Mouse (Mus musculus) heart, embryonic 11.5 days (tissue): Measurements from ENCODE around the gene Col6a5. TPM values are rescaled to one million over a fixed set of nuclear protein-coding genes. Genes with fewer than 3 reads are reported as not detected.

Experiments used
- ATAC-seq: fragments of 200-750 bp; cut with Nextera tagmentation; replicated peaks from 2 replicates; pipeline ENCODE4 v1.8.0; 2017; ENCODE audit warnings: moderate library complexity; ENCODE audit not compliant: insufficient number of reproducible peaks, low FRiP score, low TSS enrichment
- H3K27ac ChIP-seq: fragments of 300-500 bp; sonication (generic); 2 replicates; pipeline ENCODE4 v1.5.1; 2014; ENCODE audit warnings: mild to moderate bottlenecking, low read depth, low read length
- H3K27me3 ChIP-seq: fragments of 300-500 bp; sonication (generic); 2 replicates; pipeline ENCODE4 v1.6.1; 2014; ENCODE audit warnings: mild to moderate bottlenecking, low read length, mixed read lengths; ENCODE audit not compliant: control insufficient read depth, insufficient read depth
- H3K36me3 ChIP-seq: fragments of 300-500 bp; sonication (generic); 2 replicates; pipeline ENCODE4 v1.6.1; 2014; ENCODE audit warnings: mild to moderate bottlenecking, low read length, moderate library complexity, mixed read lengths; ENCODE audit not compliant: control insufficient read depth, insufficient read depth
- H3K4me1 ChIP-seq: fragments of 300-500 bp; sonication (generic); 2 replicates; pipeline ENCODE4 v1.6.1; 2014; ENCODE audit warnings: low read length; ENCODE audit not compliant: control insufficient read depth, insufficient read depth
- H3K4me2 ChIP-seq: fragments of 300-500 bp; sonication (generic); 2 replicates; pipeline ENCODE4 v1.6.1; 2014; ENCODE audit warnings: mild to moderate bottlenecking, moderate library complexity
- H3K4me3 ChIP-seq: fragments of 300-500 bp; sonication (generic); 2 replicates; pipeline ENCODE4 v1.5.1; 2014; ENCODE audit warnings: low read depth, low read length
- H3K9ac ChIP-seq: fragments of 300-500 bp; sonication (generic); 2 replicates; pipeline ENCODE4 v1.6.1; 2014; ENCODE audit warnings: mild to moderate bottlenecking, low read depth, low read length, moderate library complexity
- H3K9me3 ChIP-seq: fragments of 300-500 bp; sonication (generic); replicated peaks from 2 replicates; pipeline ENCODE4 v1.6.1; 2016; ENCODE audit warnings: low read length; ENCODE audit not compliant: control insufficient read depth
- WGBS: fragments of 180-500 bp; shearing (Covaris S2); extraction: QIAGEN DNeasy Blood & Tissue Kit; methylation state at CpG from one replicate; pipeline ENCODE4 v1.1.7; 2014; ENCODE audit not compliant: insufficient replicate concordance; 5-methylcytosine and 5-hydroxymethylcytosine counted together
- polyA plus RNA-seq: library from polyadenylated mRNA; unstranded; fragments of >200 nt; fragmentation: Nextera tagmentation; extraction: Ambion mirVana; gene quantifications from 2 replicates; pipeline ENCODE4 v1.2.1, GENCODE M21; 2014

The Col6a5 gene
- polyA plus RNA-seq, 1 experiment from 2014 or later = not detected

DNA sequence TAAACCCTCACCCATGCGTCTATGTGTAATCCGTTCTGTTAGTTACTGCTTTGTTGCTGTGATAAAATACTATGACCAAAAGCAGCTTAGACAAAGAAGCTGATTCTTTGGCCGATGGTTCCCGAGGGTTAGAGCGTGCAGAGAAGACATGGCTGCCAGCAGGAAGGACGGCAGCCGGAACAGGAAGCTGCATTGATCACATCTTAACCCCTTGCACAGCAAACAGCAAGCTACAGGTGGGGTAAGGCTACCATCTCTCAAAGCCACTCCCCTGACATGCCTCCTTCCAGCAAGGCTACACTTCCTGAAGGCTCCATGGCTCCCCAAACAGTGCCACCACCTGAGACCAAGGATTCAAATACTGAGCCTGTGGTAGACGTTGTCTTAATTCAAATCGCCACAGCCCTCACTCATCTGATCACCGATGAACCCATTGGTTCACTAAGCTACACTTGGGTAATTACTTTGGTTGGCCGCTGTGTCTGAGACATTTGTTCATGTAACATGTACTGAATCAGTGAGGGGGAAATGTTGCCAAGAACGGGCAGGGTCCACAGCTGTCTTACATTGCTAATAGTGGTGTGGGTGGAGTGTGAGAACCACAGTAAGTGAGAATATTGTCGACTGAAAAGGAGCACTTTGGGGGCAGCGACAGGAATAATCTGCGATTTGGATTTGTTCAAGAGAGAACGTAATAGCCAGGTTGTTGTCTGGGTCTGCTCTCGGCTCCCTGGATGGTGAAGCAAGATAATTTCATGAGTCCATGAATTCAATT lies 75.6 kb downstream of the Col6a5 start:
- H3K27me3 ChIP-seq = no peaks in the 10 kb centered on the region
- WGBS = 77% methylated on average over 17 of the region's 17 CpGs
- H3K9ac ChIP-seq = no peak overlapping the region
- H3K9me3 ChIP-seq = no peaks in the 10 kb centered on the region
- no peak overlapping the region for H3K4me2 ChIP-seq
- no peaks in the 10 kb centered on the region for H3K4me1 ChIP-seq
- no peak overlapping the region for H3K4me3 ChIP-seq
- H3K27ac ChIP-seq = no peak overlapping the region
- no peak for ATAC-seq
- H3K36me3 ChIP-seq = no peaks in the 10 kb centered on the region

DNA sequence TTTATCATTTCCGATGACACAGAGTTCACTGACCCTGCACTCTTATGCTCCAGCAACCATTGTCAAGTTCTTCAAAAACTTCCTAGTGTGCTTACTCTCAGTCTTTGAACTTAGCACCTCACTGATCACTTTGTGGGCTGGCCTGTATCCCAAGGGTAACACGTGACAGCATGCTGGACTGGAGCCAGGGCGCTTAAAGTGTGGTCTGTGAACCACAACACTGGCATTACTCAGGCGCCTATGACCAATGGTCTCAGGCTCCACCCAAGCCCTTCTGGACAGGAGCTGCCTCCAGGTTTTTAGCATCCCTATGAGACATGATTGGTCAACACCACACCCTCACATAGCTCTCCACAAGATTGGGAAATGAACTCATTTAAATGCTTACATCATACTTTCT lies 79.7 kb downstream of the Col6a5 start:
- WGBS = 71% methylated on average over 4 of the region's 4 CpGs
- Histone ChIP-seq H3K9me3 (no peaks in the 10 kb centered on the region), H3K4me3 (no peak overlapping the region), H3K27ac (no peak overlapping the region), H3K36me3 (no peaks in the 10 kb centered on the region), H3K4me2 (no peak overlapping the region), H3K9ac (no peak overlapping the region), H3K27me3 (no peaks in the 10 kb centered on the region), H3K4me1 (no peaks in the 10 kb centered on the region)
- ATAC-seq = no peak

DNA sequence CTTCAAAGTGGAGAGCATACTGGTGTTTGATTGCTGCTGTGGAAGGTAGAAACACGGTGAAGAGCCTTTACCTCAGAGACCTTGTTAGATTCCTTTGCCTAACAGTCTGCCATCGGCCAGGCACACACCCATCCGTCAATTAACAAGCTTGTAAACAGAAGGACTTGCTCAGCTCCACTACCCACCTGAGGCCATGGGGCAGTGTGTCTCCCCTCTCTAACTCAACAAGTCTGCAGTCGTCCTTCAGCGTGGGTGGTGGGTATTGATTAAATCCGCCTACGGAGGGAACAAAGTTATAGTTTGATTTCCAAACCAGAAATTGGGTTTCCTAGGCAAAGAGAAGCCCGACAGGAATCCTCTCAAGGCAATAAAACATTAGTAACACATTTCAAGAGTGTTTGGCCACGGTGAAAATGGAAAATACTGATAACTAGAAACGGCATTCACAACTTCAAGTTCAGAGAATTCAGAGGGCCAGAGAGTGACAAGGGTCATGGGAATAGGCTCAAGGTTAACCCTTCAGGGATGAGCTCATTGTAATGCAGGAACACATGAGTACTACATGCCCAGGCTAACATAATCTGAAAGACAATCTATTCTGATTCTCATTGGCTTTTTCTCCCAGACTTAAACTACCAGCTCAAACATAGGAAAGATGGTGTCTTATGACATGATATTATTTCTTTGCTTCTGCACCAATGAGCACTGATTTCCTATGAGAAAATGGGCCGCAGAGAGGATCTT lies 81.9 kb downstream of the Col6a5 start:
- H3K27ac ChIP-seq = no peak overlapping the region
- no peak overlapping the region for H3K4me3 ChIP-seq
- WGBS = 63% methylated on average over 11 of the region's 11 CpGs
- ATAC-seq = no peak
- H3K36me3 ChIP-seq = no peaks in the 10 kb centered on the region
- no peaks in the 10 kb centered on the region for H3K4me1 ChIP-seq
- no peak overlapping the region for H3K9ac ChIP-seq
- no peaks in the 10 kb centered on the region for H3K27me3 ChIP-seq
- H3K4me2 ChIP-seq = no peak overlapping the region
- no peaks in the 10 kb centered on the region for H3K9me3 ChIP-seq

DNA sequence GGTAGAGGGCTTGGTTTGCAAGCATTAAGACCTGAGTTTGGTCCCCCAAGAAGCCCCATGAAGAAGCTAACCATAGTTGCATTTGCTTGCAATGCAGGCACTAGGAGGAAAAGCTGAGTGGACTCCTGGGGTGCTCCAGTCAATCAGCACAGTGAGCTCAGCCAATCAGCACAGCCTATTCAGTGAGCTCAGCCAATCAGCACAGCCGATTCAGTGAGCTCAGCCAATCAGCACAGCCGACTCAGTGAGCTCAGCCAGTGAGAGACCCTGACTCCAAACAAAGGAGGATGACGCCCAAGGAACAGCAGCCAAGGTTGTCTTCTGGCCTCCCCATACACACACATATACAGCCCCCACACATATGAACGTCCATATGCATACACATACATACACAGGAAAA lies 84.3 kb downstream of the Col6a5 start:
- no peak for ATAC-seq
- no peaks in the 10 kb centered on the region for H3K27me3 ChIP-seq
- no peaks in the 10 kb centered on the region for H3K4me1 ChIP-seq
- H3K4me3 ChIP-seq = no peak overlapping the region
- H3K36me3 ChIP-seq = no peaks in the 10 kb centered on the region
- H3K9ac ChIP-seq = no peak overlapping the region
- no peaks in the 10 kb centered on the region for H3K9me3 ChIP-seq
- H3K27ac ChIP-seq = no peak overlapping the region
- H3K4me2 ChIP-seq = no peak overlapping the region
- 84% methylated on average over 4 of the region's 4 CpGs for WGBS

DNA sequence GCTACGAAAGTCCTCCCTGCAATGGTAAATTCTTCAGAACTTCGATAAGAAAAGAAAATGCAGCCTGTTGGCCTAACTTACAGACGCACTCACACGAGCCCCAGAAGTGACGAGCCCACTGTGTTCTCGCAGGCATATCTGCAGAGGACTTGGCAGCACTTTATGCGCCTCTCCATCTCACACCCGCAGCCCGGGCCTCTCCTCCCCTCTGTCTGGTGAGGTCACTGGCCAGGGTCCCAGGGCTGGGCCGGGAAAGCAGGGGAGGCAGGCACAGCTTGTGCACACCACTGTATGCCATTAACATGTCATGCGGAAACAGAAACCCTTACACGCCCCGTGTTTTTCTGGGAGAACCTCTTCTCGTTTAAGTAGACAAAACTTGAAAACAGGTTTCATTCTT lies 88.8 kb downstream of the Col6a5 start:
- H3K27ac ChIP-seq = no peak overlapping the region
- no peak overlapping the region for H3K9ac ChIP-seq
- 59% methylated on average over 14 of the region's 14 CpGs for WGBS

DNA sequence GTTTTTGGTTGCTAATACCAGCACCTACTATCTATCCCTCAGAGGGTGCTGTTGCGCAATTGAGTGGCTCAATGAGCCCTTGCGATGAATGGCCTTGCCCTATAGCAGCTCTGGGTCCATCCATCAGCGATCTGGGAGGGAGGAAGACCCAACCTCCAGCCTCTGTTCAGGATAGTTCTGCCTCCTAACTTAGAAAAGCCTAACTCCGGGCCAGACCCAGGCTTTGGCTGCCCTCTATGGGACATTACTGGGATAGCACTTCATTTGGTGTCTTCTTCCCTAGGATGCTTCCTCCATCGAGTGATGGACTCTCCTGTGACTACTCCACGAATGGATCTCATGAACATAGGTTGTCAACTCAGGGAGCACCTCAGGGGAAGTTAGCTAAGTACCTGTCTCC lies 102.7 kb downstream of the Col6a5 start:
- Histone ChIP-seq H3K9me3 (no peaks in the 10 kb centered on the region), H3K4me2 (no peak overlapping the region), H3K4me3 (no peak overlapping the region), H3K27ac (no peak overlapping the region), H3K9ac (no peak overlapping the region), H3K36me3 (no peaks in the 10 kb centered on the region), H3K4me1 (no peaks in the 10 kb centered on the region), H3K27me3 (no peaks in the 10 kb centered on the region; the same call in none of the 2 replicates)
- 16% methylated on average over 6 of the region's 6 CpGs for WGBS
- no peak for ATAC-seq

More for the DNA sequence above, 88.8 kb downstream of the Col6a5 start:
- Histone ChIP-seq H3K4me3 (no peak overlapping the region), H3K4me2 (no peak overlapping the region), H3K4me1 (no peaks in the 10 kb centered on the region), H3K9me3 (no peaks in the 10 kb centered on the region), H3K27me3 (no peaks in the 10 kb centered on the region), H3K36me3 (no peaks in the 10 kb centered on the region)
- ATAC-seq = no peak

DNA sequence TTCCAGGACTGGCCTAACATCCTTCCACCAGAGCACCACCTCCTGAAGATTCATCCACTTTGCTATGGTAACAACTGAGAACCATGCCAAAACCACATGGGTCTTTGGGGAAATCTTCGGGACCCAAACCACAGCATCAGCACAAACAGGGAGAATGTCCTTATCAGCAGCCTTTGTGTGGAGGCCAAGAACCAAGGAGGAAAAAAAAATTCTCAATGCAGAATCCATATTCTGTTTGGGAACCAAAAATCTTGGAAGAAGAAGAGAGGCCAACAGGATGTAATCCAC lies 107.7 kb downstream of the Col6a5 start:
- 70% methylated on average over 1 of the region's 1 CpGs for WGBS
- no peaks in the 10 kb centered on the region for H3K4me1 ChIP-seq
- H3K27me3 ChIP-seq = peaks cover 2% of the 10 kb centered on the region; the same call in 1 of the 2 replicates
- no peak overlapping the region for H3K4me2 ChIP-seq
- no peak for ATAC-seq
- no peaks in the 10 kb centered on the region for H3K9me3 ChIP-seq
- no peak overlapping the region for H3K27ac ChIP-seq
- H3K4me3 ChIP-seq = no peak overlapping the region
- no peak overlapping the region for H3K9ac ChIP-seq
- no peaks in the 10 kb centered on the region for H3K36me3 ChIP-seq

DNA sequence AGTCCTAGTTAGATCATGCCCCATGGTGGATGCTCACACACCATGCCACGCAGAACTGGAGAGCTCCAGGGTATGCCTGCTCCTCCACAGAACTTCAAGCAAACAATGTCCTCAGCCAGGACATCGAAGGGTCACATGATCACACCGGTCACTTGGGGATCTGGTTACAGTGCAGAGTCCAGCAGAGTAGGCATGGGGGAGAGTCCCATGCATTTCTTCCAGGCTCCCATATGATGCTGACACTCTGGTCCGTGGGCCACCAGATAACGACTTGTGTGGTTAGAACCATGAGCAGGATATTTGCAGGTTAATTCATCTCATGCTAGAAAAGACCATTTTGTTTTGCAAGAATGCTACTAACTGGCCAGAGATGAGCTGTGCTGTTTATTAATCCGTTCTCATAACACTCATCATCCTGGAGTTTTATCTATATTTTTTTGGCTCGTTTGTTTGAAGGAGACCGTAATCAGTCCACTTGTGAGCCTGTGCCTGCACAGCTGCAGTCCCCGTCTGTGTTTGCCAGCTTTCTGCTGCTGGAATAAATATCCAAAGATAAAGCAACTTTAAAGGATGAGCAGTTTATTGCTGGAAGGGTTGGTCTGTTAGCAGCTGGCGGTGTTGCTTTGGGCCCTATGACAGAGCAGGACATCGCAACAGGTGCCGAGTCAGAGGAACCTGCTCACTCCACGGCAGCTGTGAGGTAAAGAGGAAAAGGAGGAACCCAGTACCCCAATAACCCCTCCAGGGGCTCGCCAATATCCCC lies 108.2 kb downstream of the Col6a5 start:
- H3K4me1 ChIP-seq = no peaks in the 10 kb centered on the region
- no peak overlapping the region for H3K27ac ChIP-seq
- no peak overlapping the region for H3K9ac ChIP-seq
- H3K36me3 ChIP-seq = no peaks in the 10 kb centered on the region
- no peaks in the 10 kb centered on the region for H3K9me3 ChIP-seq
- ATAC-seq = no peak
- H3K4me3 ChIP-seq = no peak overlapping the region
- 66% methylated on average over 14 of the region's 14 CpGs for WGBS
- H3K4me2 ChIP-seq = no peak overlapping the region
- peaks cover 2% of the 10 kb centered on the region; the same call in 1 of the 2 replicates for H3K27me3 ChIP-seq
